Mouse (Mus musculus): ENCODE data around the gene Ttll11.

Ttll11 gene

GRCm38 (mm10) chr2:35972259-35973001, 7.3 kb downstream of the Ttll11 start:
- intact Hi-C loops (cut with DNase I) = no loop called here

GRCm38 (mm10) chr2:35965883-35966513, 13.7 kb downstream of the Ttll11 start:
- intact Hi-C loops (cut with DNase I) = no loop called here

- intact Hi-C loops (cut with DNase I) = no loop called here
Observed at GRCm38 (mm10) chr2:35963280-35963679, 16.4 kb downstream of the Ttll11 start.

GRCm38 (mm10) chr2:35961593-35962127, 18.1 kb downstream of the Ttll11 start:
- intact Hi-C loops (cut with DNase I) = no loop called here

- intact Hi-C loops (cut with DNase I) = no loop called here
Observed at GRCm38 (mm10) chr2:35957471-35958140, 22.1 kb downstream of the Ttll11 start.

GRCm38 (mm10) chr2:35955211-35955610, 24.5 kb downstream of the Ttll11 start:
- intact Hi-C loops (cut with DNase I) = no loop called here

GRCm38 (mm10) chr2:35952187-35952958, 27.3 kb downstream of the Ttll11 start:
- intact Hi-C loops (cut with DNase I) = no loop called here

GRCm38 (mm10) chr2:35944896-35945295, 34.8 kb downstream of the Ttll11 start:
- intact Hi-C loops (cut with DNase I) = no loop called here

GRCm38 (mm10) chr2:35942960-35943359, 36.8 kb downstream of the Ttll11 start:
- intact Hi-C loops (cut with DNase I) = no loop called here

- intact Hi-C loops (cut with DNase I) = no loop called here
Observed at GRCm38 (mm10) chr2:35935045-35935444, 44.7 kb downstream of the Ttll11 start.

GRCm38 (mm10) chr2:35933116-35933515, 46.6 kb downstream of the Ttll11 start:
- intact Hi-C loops (cut with DNase I) = no loop called here

- intact Hi-C loops (cut with DNase I) = loop anchor here (2.0 kb wide), 2 partner anchors 283 to 387 kb away; no protein-coding TSS in a partner anchor
Observed at GRCm38 (mm10) chr2:35931619-35932018, 48.1 kb downstream of the Ttll11 start.

- intact Hi-C loops (cut with DNase I) = loop anchor here (2.0 kb wide), 2 partner anchors 282 to 386 kb away; no protein-coding TSS in a partner anchor
Observed at GRCm38 (mm10) chr2:35930498-35931149, 49.1 kb downstream of the Ttll11 start.

GRCm38 (mm10) chr2:35928133-35928532, 51.6 kb downstream of the Ttll11 start:
- intact Hi-C loops (cut with DNase I) = no loop called here

- intact Hi-C loops (cut with DNase I) = no loop called here
Observed at GRCm38 (mm10) chr2:35924947-35925346, 54.8 kb downstream of the Ttll11 start.

- intact Hi-C loops (cut with DNase I) = no loop called here
Observed at GRCm38 (mm10) chr2:35922956-35923355, 56.8 kb downstream of the Ttll11 start.

GRCm38 (mm10) chr2:35912090-35912489, 67.6 kb downstream of the Ttll11 start:
- intact Hi-C loops (cut with DNase I) = no loop called here

- intact Hi-C loops (cut with DNase I) = no loop called here
Observed at GRCm38 (mm10) chr2:35911675-35912074, 68.0 kb downstream of the Ttll11 start.

GRCm38 (mm10) chr2:35910740-35911139, 69.0 kb downstream of the Ttll11 start:
- intact Hi-C loops (cut with DNase I) = no loop called here

- intact Hi-C loops (cut with DNase I) = loop anchor here (5.0 to 10.0 kb wide), 2 partner anchors 185 to 367 kb away; no protein-coding TSS in a partner anchor
Observed at GRCm38 (mm10) chr2:35909353-35909752, 70.4 kb downstream of the Ttll11 start.

Measured in adrenal gland (tissue).